Mouse (Mus musculus): Measurements from ENCODE around the gene Trim28. TPM values are rescaled to one million over a fixed set of nuclear protein-coding genes. Genes with fewer than 3 reads are reported as not detected.
A peak's percentile ranks its signal among the peaks of the same experiment; 100 is the strongest.
"Not testable (repeated sequence)": the region's sequence is repeated elsewhere in the genome, so short reads cannot be mapped to it uniquely, and the experiment has no call there.

Gene Trim28
- polyA plus RNA-seq, 1 experiment = 453 TPM

GRCm38 (mm10) chr7:13053001-13053400 lies 54.1 kb downstream of the Trim28 start:
- TF ChIP-seq POLR2A (IDR thresholded peaks at IDR 0.05; ENCODE audit: low read depth, low read length) = no peak
- no peak for TF ChIP-seq CTCF (IDR thresholded peaks at IDR 0.05; ENCODE audit: borderline replicate concordance, insufficient read depth, low read length)
- no peak overlapping the region for H3K4me3 ChIP-seq (ENCODE audit: insufficient read depth, low read length)
- no peak overlapping the region for H3K27ac ChIP-seq (ENCODE audit: insufficient read depth, low read length)
- H3K4me1 ChIP-seq (ENCODE audit: control insufficient read depth, insufficient read depth, low read length) = no peaks in the 10 kb centered on the region

- Histone ChIP-seq H3K27ac (ENCODE audit: insufficient read depth, low read length) (no peak overlapping the region), H3K4me3 (ENCODE audit: insufficient read depth, low read length) (peak overlapping the region; percentile 67; the same call in 1 of the 2 replicates), H3K4me1 (ENCODE audit: control insufficient read depth, insufficient read depth, low read length) (no peaks in the 10 kb centered on the region)
- TF ChIP-seq POLR2A (IDR thresholded peaks at IDR 0.05; ENCODE audit: low read depth, low read length) (no peak), CTCF (IDR thresholded peaks at IDR 0.05; ENCODE audit: borderline replicate concordance, insufficient read depth, low read length) (no peak)
Observed at GRCm38 (mm10) chr7:13053501-13053900, 54.6 kb downstream of the Trim28 start.

- TF ChIP-seq POLR2A (IDR thresholded peaks at IDR 0.05; ENCODE audit: low read depth, low read length) (no peak), CTCF (IDR thresholded peaks at IDR 0.05; ENCODE audit: borderline replicate concordance, insufficient read depth, low read length) (no peak)
- Histone ChIP-seq H3K4me3 (ENCODE audit: insufficient read depth, low read length) (peak overlapping the region; percentile 67), H3K4me1 (ENCODE audit: control insufficient read depth, insufficient read depth, low read length) (no peaks in the 10 kb centered on the region), H3K27ac (ENCODE audit: insufficient read depth, low read length) (no peak overlapping the region)
Observed at GRCm38 (mm10) chr7:13053961-13054286, 55.0 kb downstream of the Trim28 start.

- 0 out of 2 replicates have a peak within 1 kb of the TSS, but pooled peaks have one; percentile 19 for H3K27ac ChIP-seq (ENCODE audit: insufficient read depth, low read length)
- no peaks in the 10 kb centered on the region for H3K4me1 ChIP-seq (ENCODE audit: control insufficient read depth, insufficient read depth, low read length)
- H3K4me3 ChIP-seq (ENCODE audit: insufficient read depth, low read length) = peak within 1 kb of the TSS; percentile 67
- TF ChIP-seq CTCF (IDR thresholded peaks at IDR 0.05; ENCODE audit: borderline replicate concordance, insufficient read depth, low read length) (no peak), POLR2A (IDR thresholded peaks at IDR 0.05; ENCODE audit: low read depth, low read length) (peak; percentile 84)
Observed at GRCm38 (mm10) chr7:13054287-13055010, 55.5 kb downstream of the Trim28 start, which contains the start of gene Mzf1. Gene Mzf1, minus strand, starts transcription at chr7:13054764.

GRCm38 (mm10) chr7:13056913-13057700 lies 58.2 kb downstream of the Trim28 start:
- no peak overlapping the region for H3K27ac ChIP-seq (ENCODE audit: insufficient read depth, low read length)
- H3K4me1 ChIP-seq (ENCODE audit: control insufficient read depth, insufficient read depth, low read length) = no peaks in the 10 kb centered on the region
- no peak overlapping the region for H3K4me3 ChIP-seq (ENCODE audit: insufficient read depth, low read length)
- TF ChIP-seq POLR2A (IDR thresholded peaks at IDR 0.05; ENCODE audit: low read depth, low read length) = no peak
- peak; percentile 6; the same call in 1 of the 2 replicates for TF ChIP-seq CTCF (IDR thresholded peaks at IDR 0.05; ENCODE audit: borderline replicate concordance, insufficient read depth, low read length)

- H3K27ac ChIP-seq (ENCODE audit: insufficient read depth, low read length) = no peak overlapping the region
- no peaks in the 10 kb centered on the region for H3K4me1 ChIP-seq (ENCODE audit: control insufficient read depth, insufficient read depth, low read length)
- no peak overlapping the region for H3K4me3 ChIP-seq (ENCODE audit: insufficient read depth, low read length)
- no peak for TF ChIP-seq POLR2A (IDR thresholded peaks at IDR 0.05; ENCODE audit: low read depth, low read length)
- TF ChIP-seq CTCF (IDR thresholded peaks at IDR 0.05; ENCODE audit: borderline replicate concordance, insufficient read depth, low read length) = no peak
Observed at GRCm38 (mm10) chr7:13059536-13059935, 60.6 kb downstream of the Trim28 start.

- not testable (repeated sequence) for H3K4me3 ChIP-seq (ENCODE audit: insufficient read depth, low read length); H3K4me1 ChIP-seq (ENCODE audit: control insufficient read depth, insufficient read depth, low read length); H3K27ac ChIP-seq (ENCODE audit: insufficient read depth, low read length)
Observed at GRCm38 (mm10) chr7:13063399-13063798, 64.5 kb downstream of the Trim28 start.

GRCm38 (mm10) chr7:13072293-13072692 lies 73.4 kb downstream of the Trim28 start:
- no peaks in the 10 kb centered on the region for H3K4me1 ChIP-seq (ENCODE audit: control insufficient read depth, insufficient read depth, low read length)
- H3K27ac ChIP-seq (ENCODE audit: insufficient read depth, low read length) = no peak overlapping the region
- no peak overlapping the region for H3K4me3 ChIP-seq (ENCODE audit: insufficient read depth, low read length)
- no peak for TF ChIP-seq POLR2A (IDR thresholded peaks at IDR 0.05; ENCODE audit: low read depth, low read length)
- no peak for TF ChIP-seq CTCF (IDR thresholded peaks at IDR 0.05; ENCODE audit: borderline replicate concordance, insufficient read depth, low read length)

Other genes with a start within 250 kb of the Trim28 start
- gene Zscan18, start 195.5 kb upstream of the Trim28 start, polyA plus RNA-seq (2011; ENCODE audit: insufficient read length, low read depth, missing spikeins) = 1.5 and 1.9 TPM in 2 replicates
- 9.0 and 12.2 TPM in 2 replicates for gene Zfp329, start 180.3 kb upstream of the Trim28 start, polyA plus RNA-seq (2011; ENCODE audit: insufficient read length, low read depth, missing spikeins)
- gene Zfp110, start 164.4 kb upstream of the Trim28 start, polyA plus RNA-seq (2011; ENCODE audit: insufficient read length, low read depth, missing spikeins) = 25.6 and 27.3 TPM in 2 replicates
- gene Zfp128, start 117.9 kb upstream of the Trim28 start, polyA plus RNA-seq (2011; ENCODE audit: insufficient read length, low read depth, missing spikeins) = 2.9 and 3.4 TPM in 2 replicates
- gene Zscan22, start 101.3 kb upstream of the Trim28 start, polyA plus RNA-seq (2011; ENCODE audit: insufficient read length, low read depth, missing spikeins) = 7.6 and 9.8 TPM in 2 replicates
- 1,341 and 1,449 TPM in 2 replicates for gene Rps5, start 76.8 kb upstream of the Trim28 start, polyA plus RNA-seq (2011; ENCODE audit: insufficient read length, low read depth, missing spikeins)
- 0.30 and 0.63 TPM in 2 replicates for gene Rnf225, start 71.7 kb upstream of the Trim28 start, polyA plus RNA-seq (2011; ENCODE audit: insufficient read length, low read depth, missing spikeins)
- 5.5 and 6.9 TPM in 2 replicates for gene Zfp324, start 33.3 kb upstream of the Trim28 start, polyA plus RNA-seq (2011; ENCODE audit: insufficient read length, low read depth, missing spikeins)
- 2.4 and 2.8 TPM in 2 replicates for gene Zfp446, start 21.3 kb upstream of the Trim28 start, polyA plus RNA-seq (2011; ENCODE audit: insufficient read length, low read depth, missing spikeins)
- gene Slc27a5, start 922 bp upstream of the Trim28 start, polyA plus RNA-seq (2011; ENCODE audit: insufficient read length, low read depth, missing spikeins) = not detected in 2 replicates
- 14.2 and 16.9 TPM in 2 replicates for gene Zbtb45, start 10.9 kb downstream of the Trim28 start, polyA plus RNA-seq (2011; ENCODE audit: insufficient read length, low read depth, missing spikeins)
- gene Chmp2a, start 35.7 kb downstream of the Trim28 start, polyA plus RNA-seq (2011; ENCODE audit: insufficient read length, low read depth, missing spikeins) = 85.6 and 98.6 TPM in 2 replicates
- 273 and 288 TPM in 2 replicates for gene Ube2m, start 39.2 kb downstream of the Trim28 start, polyA plus RNA-seq (2011; ENCODE audit: insufficient read length, low read depth, missing spikeins)
- 0.80 and 1.0 TPM in 2 replicates for gene Mzf1, start 55.6 kb downstream of the Trim28 start, polyA plus RNA-seq (2011; ENCODE audit: insufficient read length, low read depth, missing spikeins)
- not detected in 2 replicates for gene Vmn1r85, start 96.1 kb downstream of the Trim28 start, polyA plus RNA-seq (2011; ENCODE audit: insufficient read length, low read depth, missing spikeins)
- not detected in 2 replicates for gene Vmn1r86, start 120.8 kb downstream of the Trim28 start, polyA plus RNA-seq (2011; ENCODE audit: insufficient read length, low read depth, missing spikeins)
- 0.28 TPM in 1 of 2 replicates, not detected in the other for gene Vmn1r87, start 141.0 kb downstream of the Trim28 start, polyA plus RNA-seq (2011; ENCODE audit: insufficient read length, low read depth, missing spikeins)
- gene Vmn1r88, start 160.5 kb downstream of the Trim28 start, polyA plus RNA-seq (2011; ENCODE audit: insufficient read length, low read depth, missing spikeins) = 0.07 and 0.09 TPM in 2 replicates
- gene Vmn1r89, start 213.9 kb downstream of the Trim28 start, polyA plus RNA-seq (2011; ENCODE audit: insufficient read length, low read depth, missing spikeins) = not detected in 2 replicates